Mouse (Mus musculus) ES-E14 (cell line): ENCODE measurements around the gene Itpr1.

ENCODE experiments used
- CHD2 ChIP-seq: IDR thresholded peaks from 2 replicates; pipeline ENCODE4 v1.6.1; 2014; ENCODE audit warnings: mild to moderate bottlenecking, low read depth, low read length, inconsistent platforms
- HCFC1 ChIP-seq: IDR thresholded peaks from 2 replicates; pipeline ENCODE4 v1.6.1; 2012; ENCODE audit warnings: low read length, inconsistent platforms, borderline replicate concordance; ENCODE audit not compliant: insufficient read depth
- MAFK ChIP-seq: IDR thresholded peaks from 2 replicates; pipeline ENCODE4 v1.6.1; 2014; ENCODE audit warnings: mild to moderate bottlenecking, low read depth, low read length, inconsistent platforms; ENCODE audit not compliant: insufficient read depth
- ZC3H11A ChIP-seq: IDR thresholded peaks from 2 replicates; pipeline ENCODE4 v1.6.1; 2012; ENCODE audit warnings: low read depth, mild to moderate bottlenecking, inconsistent platforms, low read length, borderline replicate concordance

GRCm38 (mm10) chr6:108249031-108249917 lies 36.4 kb downstream of the Itpr1 start:
- TF ChIP-seq ZC3H11A, result no peak
- TF ChIP-seq MAFK, result no peak
- no peak for TF ChIP-seq CHD2
- no peak for TF ChIP-seq HCFC1
